Mouse (Mus musculus): ENCODE measurements around the gene Platr25. TPM values are rescaled to one million over a fixed set of nuclear protein-coding genes. Genes with fewer than 3 reads are reported as not detected.
A peak's percentile ranks its signal among the peaks of the same experiment; 100 is the strongest.
"Not testable (repeated sequence)": the region's sequence is repeated elsewhere in the genome, so short reads cannot be mapped to it uniquely, and the experiment has no call there.

The Platr25 gene
- polyA plus RNA-seq, 1 experiment: 11.0 TPM

DNA sequence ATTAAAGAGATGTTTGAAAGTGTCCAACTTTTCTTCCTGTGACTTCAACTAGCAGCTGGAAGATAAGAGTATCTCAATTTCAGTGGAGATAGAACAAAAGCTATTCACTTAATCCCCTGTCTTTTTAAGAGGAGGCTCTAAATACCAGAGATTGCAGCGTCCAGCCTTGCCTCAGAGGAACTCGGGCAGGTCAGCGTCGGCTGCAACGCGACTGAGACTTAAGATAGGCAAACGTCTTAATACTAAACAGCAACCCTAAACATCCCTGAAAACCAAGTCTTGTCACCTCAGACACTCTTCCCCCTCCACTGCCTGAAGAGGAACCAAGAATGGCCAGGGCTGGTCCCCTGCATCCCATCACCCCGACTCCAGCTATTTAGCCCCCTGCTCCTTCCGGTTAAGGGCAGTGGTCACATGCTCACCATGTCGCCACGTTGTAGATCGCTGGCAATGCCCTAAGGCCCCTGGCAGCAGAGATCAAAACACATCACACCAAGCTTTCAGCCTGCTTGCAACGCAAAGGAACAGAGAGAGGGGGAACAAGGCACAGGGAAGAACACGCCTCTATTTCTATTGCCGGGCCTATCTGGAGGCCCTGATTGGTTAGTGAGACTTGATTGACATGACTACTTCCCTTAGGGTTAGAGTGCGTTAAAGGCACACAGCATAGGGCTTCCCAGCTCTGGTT lies 107.7 kb downstream of the Platr25 start:
- not testable (repeated sequence) for H3K4me1 ChIP-seq (ENCODE audit: control insufficient read depth, insufficient read depth, low read length); H3K27ac ChIP-seq (ENCODE audit: insufficient read depth, low read length)
- H3K4me3 ChIP-seq (ENCODE audit: insufficient read depth, low read length): peak overlapping the region; percentile 54
- 0 out of 2 replicates have a peak, but pooled peaks have one; percentile 30 for TF ChIP-seq POLR2A (IDR thresholded peaks at IDR 0.05; ENCODE audit: extremely low read depth, insufficient read depth, low read length)

- H3K4me1 ChIP-seq (ENCODE audit: control insufficient read depth, insufficient read depth, low read length); H3K4me3 ChIP-seq (ENCODE audit: insufficient read depth, low read length); H3K27ac ChIP-seq (ENCODE audit: insufficient read depth, low read length): not testable (repeated sequence)
- peak; percentile 12; the same call in 1 of the 2 replicates for TF ChIP-seq CTCF (IDR thresholded peaks at IDR 0.05; ENCODE audit: extremely low read depth, insufficient read depth, low read length)
These were observed 133.4 kb downstream of the Platr25 start for GRCm38 (mm10) chr13:62627071-62627470.

DNA sequence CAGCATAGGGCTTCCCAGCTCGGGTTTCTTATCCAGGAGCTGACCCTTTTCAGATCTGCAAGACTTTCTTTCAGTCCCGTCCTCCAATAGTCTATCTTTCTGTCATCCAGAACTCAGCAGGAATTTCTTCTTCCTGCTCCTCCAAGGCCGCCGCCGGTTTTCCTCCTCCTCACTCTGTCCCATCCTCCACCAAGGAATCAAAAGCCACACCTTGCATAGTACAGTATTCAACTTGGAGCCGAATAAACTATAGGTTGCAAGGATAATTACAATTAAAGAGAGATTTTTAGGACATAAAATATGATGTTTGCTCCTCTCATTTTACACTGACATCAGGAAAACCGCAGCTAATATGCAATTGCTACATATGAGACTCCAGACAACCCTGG lies 136.2 kb downstream of the Platr25 start:
- not testable (repeated sequence) for H3K27ac ChIP-seq (ENCODE audit: insufficient read depth, low read length); H3K4me1 ChIP-seq (ENCODE audit: control insufficient read depth, insufficient read depth, low read length)
- peak overlapping the region; percentile 90 for H3K4me3 ChIP-seq (ENCODE audit: insufficient read depth, low read length)

DNA sequence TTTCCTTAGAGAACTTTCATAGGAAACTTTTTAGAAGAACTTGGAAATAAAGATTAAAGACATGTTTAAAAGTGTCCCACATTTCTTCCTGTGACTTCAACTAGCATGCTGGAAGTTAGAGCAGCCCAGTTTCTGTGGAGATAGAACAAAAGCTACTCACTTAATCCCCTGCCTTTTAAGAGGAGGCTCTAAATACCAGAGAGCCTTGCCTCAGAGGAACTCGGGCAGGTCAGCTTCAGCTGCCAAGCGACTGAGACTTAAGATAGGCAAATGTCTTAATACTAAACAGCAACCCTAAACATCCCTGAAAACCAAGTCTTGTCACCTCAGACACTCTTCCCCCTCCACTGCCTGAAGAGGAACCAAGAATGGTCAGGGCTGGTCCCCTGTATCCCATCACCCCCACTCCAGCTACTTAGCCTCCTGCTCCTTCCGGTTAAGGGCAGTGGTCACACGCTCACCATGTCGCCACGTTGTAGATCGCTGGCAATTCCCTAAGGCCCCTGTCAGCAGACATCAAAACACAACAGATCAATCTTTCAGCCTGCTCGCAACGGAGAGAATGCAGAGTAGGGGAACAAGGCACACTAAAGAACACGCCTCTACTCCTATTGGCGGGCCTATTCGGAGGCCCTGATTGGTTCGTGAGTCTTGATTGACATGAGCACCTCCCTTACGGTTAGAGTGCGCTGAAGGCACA lies 136.8 kb downstream of the Platr25 start, which contains the start of gene 6720489N17Rik:
Gene 6720489N17Rik (minus strand): TSS at position 606 of the 700 bp plus-strand sequence.
- H3K4me3 ChIP-seq (ENCODE audit: insufficient read depth, low read length): peak within 1 kb of the TSS; percentile 90
- H3K4me1 ChIP-seq (ENCODE audit: control insufficient read depth, insufficient read depth, low read length); H3K27ac ChIP-seq (ENCODE audit: insufficient read depth, low read length): not testable (repeated sequence)

Other genes starting within 250 kb of the Platr25 start
- gene Zfp935, start 202.2 kb downstream of the Platr25 start, polyA plus RNA-seq (2012; rRNA removed): not detected in 2 replicates
- 8.4 and 8.6 TPM in 2 replicates for gene Zfp934, start 189.5 kb downstream of the Platr25 start, polyA plus RNA-seq (2012; rRNA removed)
- 4.1 and 4.7 TPM in 2 replicates for gene 6720489N17Rik, start 136.5 kb downstream of the Platr25 start, polyA plus RNA-seq (2012; rRNA removed)
- gene Gm5141, start 25.1 kb upstream of the Platr25 start, polyA plus RNA-seq (2012; rRNA removed): 2.9 and 3.4 TPM in 2 replicates
- gene Fbp2, start 97.7 kb upstream of the Platr25 start, polyA plus RNA-seq (2012; rRNA removed): 0.10 TPM in 1 of 2 replicates, not detected in the other
- 0.40 and 0.69 TPM in 2 replicates for gene Fbp1, start 127.6 kb upstream of the Platr25 start, polyA plus RNA-seq (2012; rRNA removed)
- 117 and 128 TPM in 2 replicates for gene 2010111I01Rik, start 204.2 kb upstream of the Platr25 start, polyA plus RNA-seq (2012; rRNA removed)